Mouse (Mus musculus): ENCODE data around the gene Nup160. TPM values are rescaled to one million over a fixed set of nuclear protein-coding genes. Genes with fewer than 3 reads are reported as not detected.

Nup160 gene
- polyA plus RNA-seq, 1 experiment from 2014 or later: 79.1 TPM

- WGBS: 91% methylated on average over 3 of the region's 3 CpGs
- Histone ChIP-seq H3K4me1 (no peaks in the 10 kb centered on the region), H3K4me3 (no peak overlapping the region), H3K36me3 (peaks cover 50% of the 10 kb centered on the region), H3K9me3 (replicated peaks) (no peaks in the 10 kb centered on the region), H3K27me3 (ENCODE audit: low read depth, poor library complexity, severe bottlenecking) (no peaks in the 10 kb centered on the region), H3K27ac (no peak overlapping the region)
- DNase-seq (ENCODE audit: low spot score): no peak
Measured at GRCm38 (mm10) chr2:90738801-90739200, 61.8 kb downstream of the Nup160 start.

DNA sequence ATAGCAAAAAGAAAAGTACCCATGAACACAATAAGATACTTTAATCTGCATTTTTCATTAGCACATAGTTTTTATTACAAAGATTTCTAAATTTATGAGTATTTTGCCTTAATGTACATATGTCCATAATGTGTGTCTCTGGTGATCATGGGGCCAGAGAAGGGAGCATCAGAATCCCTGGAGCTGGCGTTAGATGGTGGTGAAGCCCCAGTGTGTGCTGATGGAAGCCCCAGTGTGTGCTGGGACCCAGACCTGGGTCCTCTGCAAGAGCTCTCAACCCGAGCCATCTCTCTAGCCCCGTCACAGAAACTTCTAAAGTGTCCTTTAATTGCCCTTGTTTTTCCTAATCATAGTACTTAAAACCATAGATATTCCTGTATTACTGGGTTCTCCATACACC is 62.3 kb downstream of the Nup160 start:
- no peak overlapping the region for H3K4me3 ChIP-seq
- peaks cover 44% of the 10 kb centered on the region for H3K36me3 ChIP-seq
- H3K27ac ChIP-seq: no peak overlapping the region
- no peaks in the 10 kb centered on the region for H3K27me3 ChIP-seq (ENCODE audit: low read depth, poor library complexity, severe bottlenecking)
- no peaks in the 10 kb centered on the region for H3K9me3 ChIP-seq (replicated peaks)
- WGBS: 90% methylated on average over 3 of the region's 3 CpGs
- DNase-seq (ENCODE audit: low spot score): no peak
- H3K4me1 ChIP-seq: 0 out of 2 replicates have a peak, but pooled peaks cover 1% of the 10 kb centered on the region

DNA sequence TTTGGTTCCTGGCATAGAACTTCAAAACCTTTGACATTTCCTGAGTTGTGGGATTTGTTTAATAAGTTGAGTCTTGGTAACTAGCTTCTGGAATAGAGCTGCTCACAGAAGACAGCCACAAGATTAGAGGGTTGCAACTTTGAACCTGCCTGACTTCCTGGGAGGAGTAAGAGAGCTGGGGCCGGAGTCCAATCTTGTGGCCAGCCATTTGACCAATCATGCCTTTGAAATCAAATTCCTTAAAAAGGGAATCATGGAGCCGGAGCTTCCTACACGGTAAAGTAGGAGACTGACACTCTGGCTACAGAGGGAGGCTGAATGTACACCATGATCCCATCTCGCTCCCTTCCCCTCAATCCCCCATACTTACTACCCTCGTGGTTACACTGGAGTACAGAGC is 62.9 kb downstream of the Nup160 start:
- H3K27me3 ChIP-seq (ENCODE audit: low read depth, poor library complexity, severe bottlenecking): no peaks in the 10 kb centered on the region
- H3K27ac ChIP-seq: no peak overlapping the region
- peaks cover 38% of the 10 kb centered on the region for H3K36me3 ChIP-seq
- 84% methylated on average over 5 of the region's 5 CpGs for WGBS
- DNase-seq (ENCODE audit: low spot score): no peak
- no peaks in the 10 kb centered on the region for H3K9me3 ChIP-seq (replicated peaks)
- no peak overlapping the region for H3K4me3 ChIP-seq
- peaks cover 6% of the 10 kb centered on the region; the same call in 1 of the 2 replicates for H3K4me1 ChIP-seq

DNA sequence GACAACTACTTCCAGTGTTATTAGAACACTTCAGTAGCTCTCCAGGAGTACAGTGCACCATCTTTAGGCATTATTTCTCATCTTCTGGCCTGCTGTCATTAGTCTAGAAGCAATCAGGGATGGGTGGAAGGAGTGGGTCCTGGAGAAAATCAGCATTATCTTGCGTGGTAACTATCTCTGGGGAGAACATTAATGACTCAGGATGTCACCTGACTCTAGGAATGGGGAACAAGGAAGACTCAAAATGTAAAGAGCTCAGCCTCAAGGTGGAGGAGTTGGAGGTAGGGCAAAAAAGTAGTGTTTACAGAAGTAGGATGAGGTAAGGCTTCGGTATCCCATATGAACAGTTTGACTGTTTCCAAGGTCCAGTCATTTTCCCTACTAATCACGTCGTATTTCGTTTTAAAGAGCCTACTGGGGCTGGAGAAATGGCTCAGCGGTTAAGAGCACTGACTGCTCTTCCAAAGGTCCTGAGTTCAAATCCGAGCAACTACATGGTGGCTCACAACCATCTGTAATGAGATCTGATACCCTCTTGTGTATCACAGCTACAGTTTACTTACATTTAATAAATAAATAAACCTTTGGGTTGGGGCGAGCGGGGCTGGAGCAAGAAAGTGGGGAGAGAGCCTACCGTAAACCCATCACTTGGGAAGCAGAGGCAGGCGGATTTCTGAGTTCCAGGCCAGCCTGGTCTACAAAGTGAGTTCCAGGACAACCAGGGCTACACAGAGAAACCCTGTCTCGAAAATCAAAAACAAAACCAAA is 67.5 kb downstream of the Nup160 start:
- Histone ChIP-seq H3K9me3 (replicated peaks) (no peaks in the 10 kb centered on the region), H3K27me3 (ENCODE audit: low read depth, poor library complexity, severe bottlenecking) (no peaks in the 10 kb centered on the region), H3K4me1 (peaks cover 14% of the 10 kb centered on the region), H3K4me3 (peak overlapping the region; percentile 81), H3K36me3 (peaks cover 25% of the 10 kb centered on the region), H3K27ac (peak overlapping the region; percentile 92)
- WGBS: 65% methylated on average over 12 of the region's 12 CpGs
- DNase-seq (ENCODE audit: low spot score): no peak

GRCm38 (mm10) chr2:90745053-90745678 is 68.2 kb downstream of the Nup160 start, which contains the start of gene Fnbp4:
TSS of gene Fnbp4 (plus strand) at chr2:90745370.
- peak within 1 kb of the TSS; percentile 92 for H3K27ac ChIP-seq
- no peaks in the 10 kb centered on the region for H3K9me3 ChIP-seq (replicated peaks)
- 1% methylated on average over 35 of the region's 44 CpGs for WGBS
- H3K4me1 ChIP-seq: peaks cover 14% of the 10 kb centered on the region
- H3K4me3 ChIP-seq: peak within 1 kb of the TSS; percentile 81
- no peaks in the 10 kb centered on the region for H3K27me3 ChIP-seq (ENCODE audit: low read depth, poor library complexity, severe bottlenecking)
- peak; percentile 96 for DNase-seq (ENCODE audit: low spot score)
- peaks cover 31% of the 10 kb centered on the region for H3K36me3 ChIP-seq

DNA sequence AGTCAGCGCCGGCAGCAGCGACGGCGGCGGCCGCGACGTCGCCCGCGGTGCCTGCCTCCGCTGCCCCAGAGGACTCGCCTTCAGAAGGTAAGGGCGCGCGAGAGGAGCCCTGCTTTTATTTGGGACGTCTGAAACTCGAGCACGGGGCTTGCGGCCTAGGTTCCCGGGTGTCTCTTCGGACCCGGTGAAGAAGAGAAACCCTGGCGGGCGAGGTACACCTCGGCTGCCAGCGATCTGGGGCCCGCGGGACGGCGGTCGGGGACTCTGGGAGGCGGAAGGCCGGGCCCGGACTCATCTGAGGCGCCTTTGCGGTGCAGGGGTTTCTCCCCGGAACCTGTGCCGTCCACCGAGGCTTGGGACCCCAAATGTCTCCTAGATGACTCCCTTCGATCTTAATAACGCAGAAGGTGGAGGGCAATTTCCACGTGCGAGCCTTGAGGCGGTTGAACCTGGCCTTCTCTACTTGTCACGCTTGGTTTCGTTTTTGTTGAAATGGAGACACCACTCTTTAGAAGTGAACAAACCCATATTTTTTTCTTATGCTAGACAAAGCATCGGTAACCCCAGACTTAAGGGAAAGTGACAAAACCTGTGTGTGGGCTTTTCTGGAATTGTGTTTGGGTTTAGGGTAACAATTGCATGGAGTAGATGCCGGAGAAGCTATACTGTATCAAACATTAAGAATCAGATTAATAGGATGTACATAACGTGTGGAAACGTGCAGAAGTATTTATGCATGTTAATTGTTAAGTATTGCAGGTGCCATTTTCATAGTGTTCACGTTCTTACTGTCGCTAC is 68.9 kb downstream of the Nup160 start:
- no peaks in the 10 kb centered on the region for H3K27me3 ChIP-seq (ENCODE audit: low read depth, poor library complexity, severe bottlenecking)
- H3K9me3 ChIP-seq (replicated peaks): no peaks in the 10 kb centered on the region
- WGBS: 1% methylated on average over 54 of the region's 54 CpGs
- peaks cover 14% of the 10 kb centered on the region for H3K4me1 ChIP-seq
- H3K36me3 ChIP-seq: peaks cover 38% of the 10 kb centered on the region
- H3K27ac ChIP-seq: peak overlapping the region; percentile 92
- H3K4me3 ChIP-seq: peak overlapping the region; percentile 81
- no peak for DNase-seq (ENCODE audit: low spot score)

GRCm38 (mm10) chr2:90746538-90746865 is 69.5 kb downstream of the Nup160 start:
- H3K4me3 ChIP-seq: peak overlapping the region; percentile 81

DNA sequence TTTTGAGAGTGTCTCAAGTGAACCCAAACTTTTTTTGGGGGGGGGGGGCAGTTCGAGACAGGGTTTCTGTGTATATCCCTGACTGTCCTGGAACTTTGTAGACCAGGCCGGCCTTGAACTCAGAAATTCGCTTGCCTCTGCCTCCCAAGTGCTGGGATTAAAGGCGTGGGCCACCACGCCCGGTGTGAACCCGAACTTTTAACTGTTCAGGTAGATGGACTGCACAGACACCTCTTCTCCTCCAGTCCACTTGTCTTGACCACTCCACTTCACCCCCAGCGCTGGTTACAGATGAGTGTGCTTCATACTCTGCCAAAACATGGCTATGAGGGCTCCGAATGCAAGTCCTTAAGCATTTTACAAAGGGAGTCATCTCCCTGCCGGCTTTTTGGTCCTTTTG is 70.1 kb downstream of the Nup160 start:
- Histone ChIP-seq H3K36me3 (peaks cover 48% of the 10 kb centered on the region), H3K9me3 (replicated peaks) (no peaks in the 10 kb centered on the region), H3K27me3 (ENCODE audit: low read depth, poor library complexity, severe bottlenecking) (no peaks in the 10 kb centered on the region), H3K4me3 (peak overlapping the region; percentile 81), H3K27ac (no peak overlapping the region), H3K4me1 (peaks cover 14% of the 10 kb centered on the region)
- DNase-seq (ENCODE audit: low spot score): no peak
- 93% methylated on average over 10 of the region's 10 CpGs for WGBS

More at GRCm38 (mm10) chr2:90746538-90746865, 69.5 kb downstream of the Nup160 start:
- H3K9me3 ChIP-seq (replicated peaks): no peaks in the 10 kb centered on the region
- H3K27me3 ChIP-seq (ENCODE audit: low read depth, poor library complexity, severe bottlenecking): no peaks in the 10 kb centered on the region
- peaks cover 44% of the 10 kb centered on the region for H3K36me3 ChIP-seq
- no peak for DNase-seq (ENCODE audit: low spot score)
- whole genome bisulfite sequencing: 36% methylated on average over 4 of the region's 4 CpGs
- peak overlapping the region; percentile 92 for H3K27ac ChIP-seq
- H3K4me1 ChIP-seq: peaks cover 14% of the 10 kb centered on the region

DNA sequence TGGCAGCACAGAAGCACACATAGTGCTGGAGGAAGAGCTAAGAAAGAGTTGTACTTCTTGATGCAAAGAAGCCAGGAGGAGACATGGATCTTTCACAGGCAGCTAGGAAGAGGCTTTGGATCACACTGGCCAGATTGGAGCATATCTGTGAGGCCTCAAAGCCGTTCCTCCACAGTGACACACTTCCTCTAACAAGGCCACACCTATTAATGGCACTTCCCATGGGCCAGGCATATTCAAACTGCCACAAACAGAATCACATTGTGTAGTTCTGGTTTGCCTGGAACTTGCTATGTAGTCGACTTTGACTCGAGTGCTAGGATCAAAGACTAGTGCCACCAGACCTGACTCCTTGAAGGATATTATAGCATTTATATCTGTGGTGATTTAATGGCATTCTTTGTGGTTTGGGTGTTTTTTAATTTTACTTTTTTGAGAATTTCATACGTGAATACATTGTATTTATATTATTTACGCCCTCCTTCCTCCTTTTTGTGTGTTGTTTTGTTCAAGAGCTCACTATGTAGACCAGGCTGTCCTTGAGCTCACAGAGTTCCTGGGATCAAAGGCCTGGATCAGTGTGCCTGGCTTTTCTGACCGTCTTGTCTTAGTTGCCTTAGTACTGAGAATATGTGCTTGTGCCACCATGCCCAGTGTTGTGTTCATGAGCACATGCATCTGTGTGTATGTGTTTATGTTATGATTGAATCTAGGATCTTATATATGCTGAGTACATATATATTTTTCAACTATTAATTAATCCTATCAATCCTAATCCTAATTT is 72.9 kb downstream of the Nup160 start:
- no peak overlapping the region for H3K4me3 ChIP-seq
- no peaks in the 10 kb centered on the region for H3K9me3 ChIP-seq (replicated peaks)
- peaks cover 75% of the 10 kb centered on the region for H3K36me3 ChIP-seq
- peaks cover 9% of the 10 kb centered on the region for H3K4me1 ChIP-seq
- WGBS: 85% methylated on average over 6 of the region's 6 CpGs
- H3K27ac ChIP-seq: no peak overlapping the region
- no peaks in the 10 kb centered on the region for H3K27me3 ChIP-seq (ENCODE audit: low read depth, poor library complexity, severe bottlenecking)
- no peak for DNase-seq (ENCODE audit: low spot score)

- peaks cover 95% of the 10 kb centered on the region for H3K36me3 ChIP-seq
- H3K4me1 ChIP-seq: no peaks in the 10 kb centered on the region
- H3K27me3 ChIP-seq (ENCODE audit: low read depth, poor library complexity, severe bottlenecking): no peaks in the 10 kb centered on the region
- no peak overlapping the region for H3K4me3 ChIP-seq
- no peak for DNase-seq (ENCODE audit: low spot score)
- no peaks in the 10 kb centered on the region for H3K9me3 ChIP-seq (replicated peaks)
- no peak overlapping the region for H3K27ac ChIP-seq
- WGBS: 94% methylated on average over 2 of the region's 2 CpGs
Measured at GRCm38 (mm10) chr2:90753565-90753964, 76.5 kb downstream of the Nup160 start.

GRCm38 (mm10) chr2:90754188-90754587 is 77.2 kb downstream of the Nup160 start:
- no peaks in the 10 kb centered on the region for H3K27me3 ChIP-seq (ENCODE audit: low read depth, poor library complexity, severe bottlenecking)
- H3K9me3 ChIP-seq (replicated peaks): no peaks in the 10 kb centered on the region
- no peak for DNase-seq (ENCODE audit: low spot score)
- no peaks in the 10 kb centered on the region for H3K4me1 ChIP-seq
- no peak overlapping the region for H3K4me3 ChIP-seq
- whole genome bisulfite sequencing: 98% methylated on average over 3 of the region's 3 CpGs
- peaks cover 95% of the 10 kb centered on the region for H3K36me3 ChIP-seq
- no peak overlapping the region for H3K27ac ChIP-seq

DNA sequence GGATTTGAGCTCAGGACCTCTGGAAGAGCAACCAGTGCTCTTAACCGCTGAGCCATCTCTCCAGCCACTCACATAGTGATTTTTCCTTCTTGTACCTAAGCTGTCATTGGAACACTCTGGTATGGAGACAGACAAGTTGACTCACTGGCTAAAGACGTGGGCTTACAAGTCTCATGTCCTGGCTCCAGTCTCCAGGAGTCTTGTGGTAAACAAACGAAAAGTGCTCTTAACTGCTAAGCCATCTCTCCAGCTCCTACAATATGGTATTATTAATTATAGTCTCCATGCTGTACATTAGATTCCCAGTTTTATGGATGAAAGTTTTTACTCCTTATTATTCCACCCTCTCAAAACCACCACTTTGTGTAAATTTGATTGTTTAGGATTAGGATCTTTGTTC is 88.1 kb downstream of the Nup160 start:
- no peak for DNase-seq (ENCODE audit: low spot score)
- H3K9me3 ChIP-seq (replicated peaks): no peaks in the 10 kb centered on the region
- no peak overlapping the region for H3K27ac ChIP-seq
- WGBS: 94% methylated on average over 3 of the region's 3 CpGs
- H3K36me3 ChIP-seq: peaks cover 99% of the 10 kb centered on the region
- no peaks in the 10 kb centered on the region for H3K27me3 ChIP-seq (ENCODE audit: low read depth, poor library complexity, severe bottlenecking)
- no peaks in the 10 kb centered on the region for H3K4me1 ChIP-seq
- no peak overlapping the region for H3K4me3 ChIP-seq
